9 mouse cellular contexts compared by ENCODE assay signal in genomic region chr9:45413478-45414140, GRCm38 (mm10). TPM values are rescaled to one million over a fixed set of nuclear protein-coding genes. Genes with fewer than 3 reads are reported as not detected.
DNase-seq lines count a peak whose midpoint lies in the region; ATAC-seq and TF ChIP-seq lines count a peak whose summit lies in the region.
"Had no signal": no experiment of that assay in that cellular context is flagged by ENCODE, and none has a peak within 500 bp of the region (broad histone marks: within the 10 kb centered on the region; RNA-seq: fewer than 3 reads in every experiment).

No protein-coding gene starts in this region.

- peak; percentile 64 for TF ChIP-seq CTCF in lung, embryonic 14.5 days (IDR thresholded peaks at IDR 0.05; ENCODE audit: low read depth)

- no peak overlapping the region for H3K4me2 ChIP-seq in forebrain, embryonic 13.5 days
- H3K4me2 ChIP-seq in lung, embryonic 14.5 days = no peak overlapping the region

- ATAC-seq in forebrain, embryonic 13.5 days = no peak
- no peak for ATAC-seq in lung, embryonic 14.5 days (ENCODE audit: insufficient read depth)
- ATAC-seq in erythroid progenitor cell, adult 5-6 weeks (replicated peaks; ENCODE audit: low FRiP score, poor library complexity, severe bottlenecking) = no peak

- peaks cover 4% of the 10 kb centered on the region for H3K4me1 ChIP-seq in forebrain, embryonic 10.5 days
- peaks cover 6% of the 10 kb centered on the region for H3K4me1 ChIP-seq in forebrain, embryonic 13.5 days
- H3K4me1 ChIP-seq in lung, embryonic 14.5 days (ENCODE audit: insufficient read depth) = no peaks in the 10 kb centered on the region; the same call in 1 of the 2 replicates

- H3K9me3 ChIP-seq in forebrain, embryonic 10.5 days = no peaks in the 10 kb centered on the region
- H3K9me3 ChIP-seq in forebrain, embryonic 13.5 days (replicated peaks) = no peaks in the 10 kb centered on the region
- no peaks in the 10 kb centered on the region for H3K9me3 ChIP-seq in lung, embryonic 14.5 days (ENCODE audit: low read depth, low read length)

- H3K4me3 ChIP-seq in forebrain, embryonic 10.5 days = no peak overlapping the region
- H3K4me3 ChIP-seq in forebrain, embryonic 13.5 days = no peak overlapping the region
- no peak overlapping the region for H3K4me3 ChIP-seq in lung, embryonic 14.5 days (ENCODE audit: low read depth, low read length)

- DNase-seq in forebrain, embryonic 10.5 days (ENCODE audit: extremely low spot score, low spot score) = peak; percentile 43
- peak; percentile 23 for DNase-seq in ovary, postnatal 36 days (ENCODE audit: low spot score)
- no peak for DNase-seq in ovary, adult 18-20 months (ENCODE audit: low spot score)
- DNase-seq in embryo, embryonic 11 days = peak; percentile 43
- DNase-seq in lung, embryonic 14.5 days = peak; percentile 54
- peak; percentile 80 for DNase-seq in yolk sac, embryonic 10.5 days (ENCODE audit: low spot score)

- no peak overlapping the region for H3K27ac ChIP-seq in forebrain, embryonic 10.5 days
- H3K27ac ChIP-seq in forebrain, embryonic 13.5 days = no peak overlapping the region
- no peak overlapping the region for H3K27ac ChIP-seq in lung, embryonic 14.5 days (ENCODE audit: low read depth)

- 58% methylated on average over 5 of the region's 5 CpGs for WGBS in forebrain, embryonic 10.5 days
- WGBS in forebrain, embryonic 13.5 days = 57% methylated on average over 5 of the region's 5 CpGs
- WGBS in lung, embryonic 14.5 days = 51% methylated on average over 5 of the region's 5 CpGs

- peaks cover 11% of the 10 kb centered on the region for H3K27me3 ChIP-seq in forebrain, embryonic 10.5 days (ENCODE audit: poor library complexity, severe bottlenecking)
- H3K27me3 ChIP-seq in forebrain, embryonic 13.5 days = peaks cover 9% of the 10 kb centered on the region
- no peaks in the 10 kb centered on the region for H3K27me3 ChIP-seq in lung, embryonic 14.5 days (ENCODE audit: insufficient read depth, low read length)

- no peak overlapping the region for H3K9ac ChIP-seq in forebrain, embryonic 13.5 days
- H3K9ac ChIP-seq in lung, embryonic 14.5 days = no peak overlapping the region

- no peaks in the 10 kb centered on the region for H3K36me3 ChIP-seq in forebrain, embryonic 10.5 days (replicated peaks)
- H3K36me3 ChIP-seq in forebrain, embryonic 13.5 days (ENCODE audit: poor library complexity, severe bottlenecking) = no peaks in the 10 kb centered on the region
- no peaks in the 10 kb centered on the region for H3K36me3 ChIP-seq in lung, embryonic 14.5 days (ENCODE audit: insufficient read depth)

RNA-seq across cellular contexts. Expression of gene Dscaml1, which starts 12.8 kb away (rescaled TPM):
- 0.28 and 0.79 TPM in 2 replicates for polyA plus RNA-seq in forebrain, embryonic 10.5 days (2016; fragmentation: Nextera tagmentation; extraction: Ambion mirVana)
- 9.6 and 13.6 TPM in 2 replicates for polyA plus RNA-seq in forebrain, embryonic 13.5 days (2015; fragmentation: Nextera tagmentation; extraction: Ambion mirVana)
- polyA plus RNA-seq in lung, embryonic 14.5 days (2014; fragmentation: Nextera tagmentation; extraction: Ambion mirVana) = 0.05 and 0.20 TPM in 2 replicates
- total RNA-seq in erythroid progenitor cell, adult 5-6 weeks (2015; ENCODE audit: low replicate concordance) = not detected in 2 replicates
- total RNA-seq in erythroid progenitor cell, adult 5-6 weeks (2017; ENCODE audit: low replicate concordance) = not detected in 2 replicates
- polyA plus RNA-seq: liver, embryonic 16.5 days had no signal

RNA-seq across cellular contexts. Expression of gene Fxyd2, which starts 14.1 kb away (rescaled TPM):
- 0.55 and 1.2 TPM in 2 replicates for polyA plus RNA-seq in forebrain, embryonic 10.5 days (2016; fragmentation: Nextera tagmentation; extraction: Ambion mirVana)
- 3.0 and 5.6 TPM in 2 replicates for polyA plus RNA-seq in forebrain, embryonic 13.5 days (2015; fragmentation: Nextera tagmentation; extraction: Ambion mirVana)
- polyA plus RNA-seq in lung, embryonic 14.5 days (2014; fragmentation: Nextera tagmentation; extraction: Ambion mirVana) = 1.2 and 1.5 TPM in 2 replicates
- 2.5 TPM in 1 of 2 replicates, not detected in the other for total RNA-seq in erythroid progenitor cell, adult 5-6 weeks (2015; ENCODE audit: low replicate concordance)
- not detected in 2 replicates for total RNA-seq in erythroid progenitor cell, adult 5-6 weeks (2017; ENCODE audit: low replicate concordance)

RNA-seq across cellular contexts. Expression of gene Fxyd6, which starts 43.6 kb away (rescaled TPM):
- polyA plus RNA-seq in forebrain, embryonic 10.5 days (2016; fragmentation: Nextera tagmentation; extraction: Ambion mirVana) = 159 and 161 TPM in 2 replicates
- polyA plus RNA-seq in forebrain, embryonic 13.5 days (2015; fragmentation: Nextera tagmentation; extraction: Ambion mirVana) = 291 and 322 TPM in 2 replicates
- 35.6 and 38.1 TPM in 2 replicates for polyA plus RNA-seq in lung, embryonic 14.5 days (2014; fragmentation: Nextera tagmentation; extraction: Ambion mirVana)
- total RNA-seq in erythroid progenitor cell, adult 5-6 weeks (2015; ENCODE audit: low replicate concordance) = not detected in 2 replicates
- total RNA-seq in erythroid progenitor cell, adult 5-6 weeks (2017; ENCODE audit: low replicate concordance) = not detected in 2 replicates
